Mouse (Mus musculus) limb, embryonic 13.5 days (tissue): ENCODE measurements around the gene Nufip1. TPM values are rescaled to one million over a fixed set of nuclear protein-coding genes. Genes with fewer than 3 reads are reported as not detected.

Experiments
- ATAC-seq: fragments of 200-750 bp; cut with Nextera tagmentation; 2 replicates; pipeline ENCODE4 v1.8.0; 2017; ENCODE audit warnings: low read depth, moderate number of reproducible peaks, moderate TSS enrichment; ENCODE audit not compliant: low FRiP score
- H3K27ac ChIP-seq: fragments of 300-500 bp; sonication (generic); 2 replicates; pipeline ENCODE4 v1.5.1; 2015; ENCODE audit warnings: inconsistent platforms, mild to moderate bottlenecking, moderate library complexity
- H3K27me3 ChIP-seq: fragments of 300-500 bp; sonication (generic); 2 replicates; pipeline ENCODE4 v1.6.1; 2015; ENCODE audit warnings: mild to moderate bottlenecking, inconsistent platforms
- H3K36me3 ChIP-seq: fragments of 300-500 bp; sonication (generic); 2 replicates; pipeline ENCODE4 v1.6.1; 2015; ENCODE audit warnings: inconsistent platforms, mild to moderate bottlenecking, moderate library complexity
- H3K4me1 ChIP-seq: fragments of 300-500 bp; sonication (generic); 2 replicates; pipeline ENCODE4 v1.6.1; 2015; ENCODE audit warnings: inconsistent platforms
- H3K4me2 ChIP-seq: fragments of 300-500 bp; sonication (generic); replicated peaks from 2 replicates; pipeline ENCODE4 v1.6.1; 2015; ENCODE audit warnings: inconsistent platforms, mild to moderate bottlenecking, moderate library complexity
- H3K4me3 ChIP-seq: fragments of 300-500 bp; sonication (generic); 2 replicates; pipeline ENCODE4 v1.5.1; 2015; ENCODE audit warnings: moderate library complexity, mild to moderate bottlenecking, inconsistent platforms
- H3K9ac ChIP-seq: fragments of 300-500 bp; sonication (generic); 2 replicates; pipeline ENCODE4 v1.6.1; 2015; ENCODE audit warnings: mild to moderate bottlenecking, inconsistent platforms
- H3K9me3 ChIP-seq: fragments of 300-500 bp; sonication (generic); 2 replicates; pipeline ENCODE4 v1.6.1; 2016; ENCODE audit warnings: inconsistent platforms
- WGBS: fragments of 180-500 bp; shearing (Covaris S2); methylation state at CpG from one replicate; pipeline ENCODE4 v1.1.7; 2015; 5-methylcytosine and 5-hydroxymethylcytosine counted together
- polyA plus RNA-seq: library from polyadenylated mRNA; unstranded; fragments of >200 nt; fragmentation: Nextera tagmentation; extraction: Ambion mirVana; gene quantifications from 2 replicates; pipeline ENCODE4 v1.2.1, GENCODE M21; 2015

Nufip1 gene
- polyA plus RNA-seq, 1 experiment from 2014 or later, result 18.5 TPM

DNA sequence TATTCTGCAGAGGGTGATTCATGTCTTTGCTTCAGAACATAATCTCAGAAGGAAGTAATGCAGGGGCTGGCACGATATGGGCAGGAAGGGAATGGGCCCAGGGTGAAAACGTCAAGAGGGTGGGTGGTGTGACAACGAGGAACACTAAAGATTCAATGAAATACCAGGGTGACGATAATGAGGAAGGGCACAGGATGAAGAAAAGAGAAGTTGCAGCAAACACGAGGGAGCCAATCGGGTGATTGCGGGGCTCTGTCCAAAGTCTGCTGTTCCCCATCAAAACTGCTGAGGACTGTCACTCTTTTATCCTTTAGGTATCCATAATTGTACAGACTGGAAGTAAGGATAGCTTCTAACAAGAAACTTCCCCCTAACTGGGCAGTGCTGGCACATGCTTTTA, 13.4 kb upstream of the Nufip1 start:
- no peaks in the 10 kb centered on the region for H3K4me1 ChIP-seq
- H3K9ac ChIP-seq, result no peak overlapping the region
- 92% methylated on average over 7 of the region's 7 CpGs for WGBS
- no peaks in the 10 kb centered on the region for H3K27me3 ChIP-seq
- no peak overlapping the region for H3K27ac ChIP-seq
- peaks cover 79% of the 10 kb centered on the region for H3K36me3 ChIP-seq
- no peak overlapping the region for H3K4me2 ChIP-seq
- ATAC-seq, result no peak
- no peak overlapping the region for H3K4me3 ChIP-seq
- H3K9me3 ChIP-seq, result no peaks in the 10 kb centered on the region

DNA sequence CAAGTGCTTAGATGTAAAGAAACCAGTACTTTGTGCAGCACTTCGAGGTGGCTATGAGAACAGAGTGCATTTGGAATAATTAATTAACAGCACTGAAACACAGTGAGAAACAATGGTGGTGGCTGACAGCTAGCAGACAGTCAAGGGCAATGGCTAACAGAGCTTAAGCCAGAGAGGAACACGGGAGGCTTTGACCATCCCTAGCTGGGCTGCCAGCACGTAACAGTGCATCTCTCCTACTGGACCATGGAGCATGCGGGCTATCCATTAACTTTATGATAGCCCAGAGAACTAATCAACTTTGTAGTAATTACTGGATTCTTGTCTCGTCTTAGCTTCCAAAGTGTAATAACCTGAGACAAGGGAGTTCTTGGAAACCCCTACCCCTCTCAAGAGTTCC, 12.9 kb upstream of the Nufip1 start:
- WGBS, result 87% methylated on average over 5 of the region's 5 CpGs
- H3K9ac ChIP-seq, result no peak overlapping the region
- ATAC-seq, result no peak
- H3K27ac ChIP-seq, result no peak overlapping the region
- H3K9me3 ChIP-seq, result no peaks in the 10 kb centered on the region
- no peaks in the 10 kb centered on the region for H3K27me3 ChIP-seq
- no peaks in the 10 kb centered on the region for H3K4me1 ChIP-seq
- no peak overlapping the region for H3K4me2 ChIP-seq
- H3K4me3 ChIP-seq, result no peak overlapping the region
- H3K36me3 ChIP-seq, result peaks cover 76% of the 10 kb centered on the region

DNA sequence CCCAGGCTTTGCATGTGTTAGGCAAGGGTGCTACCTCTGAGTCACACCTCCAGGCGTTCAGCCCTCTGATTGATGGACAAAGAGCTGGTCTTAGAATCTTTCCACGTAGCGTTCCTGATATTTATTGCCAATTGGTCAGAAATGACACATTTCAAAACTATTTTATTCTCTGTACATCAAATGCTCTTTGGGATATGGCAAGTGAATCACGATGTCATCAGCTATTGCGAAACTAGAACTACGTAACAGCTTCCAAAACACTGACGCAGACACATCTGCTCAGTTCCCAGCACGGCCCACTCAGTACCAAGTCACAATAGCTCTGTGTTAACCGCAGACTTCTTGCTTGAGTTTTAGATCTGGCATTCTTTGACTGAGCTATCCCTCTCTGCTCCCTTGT, 11.1 kb upstream of the Nufip1 start:
- no peak overlapping the region for H3K4me2 ChIP-seq
- no peaks in the 10 kb centered on the region for H3K27me3 ChIP-seq
- no peaks in the 10 kb centered on the region for H3K4me1 ChIP-seq
- no peak for ATAC-seq
- WGBS, result 93% methylated on average over 9 of the region's 9 CpGs
- no peak overlapping the region for H3K9ac ChIP-seq
- H3K4me3 ChIP-seq, result no peak overlapping the region
- H3K9me3 ChIP-seq, result no peaks in the 10 kb centered on the region
- peaks cover 74% of the 10 kb centered on the region for H3K36me3 ChIP-seq
- H3K27ac ChIP-seq, result no peak overlapping the region

DNA sequence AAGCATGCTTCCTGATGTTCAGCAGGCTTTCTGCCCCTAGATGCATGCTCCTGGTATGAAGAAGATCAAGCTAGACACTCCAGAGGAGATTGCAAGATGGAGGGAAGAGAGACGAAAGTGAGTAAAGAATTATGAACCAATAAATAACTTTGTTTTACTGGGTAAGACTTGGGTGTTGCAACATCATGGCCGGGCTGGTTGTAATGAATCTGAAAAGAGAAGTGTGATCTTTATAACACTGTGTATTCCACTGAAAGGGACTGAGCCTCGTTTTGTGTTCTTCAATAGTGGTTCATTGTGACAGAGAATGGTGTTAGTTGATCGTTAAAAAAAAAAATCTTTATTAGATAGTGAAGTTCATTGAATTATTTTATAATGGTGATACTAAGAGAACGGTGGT, 5.1 kb downstream of the Nufip1 start:
- Histone ChIP-seq H3K4me2 (no peak overlapping the region), H3K9ac (no peak overlapping the region), H3K27me3 (no peaks in the 10 kb centered on the region), H3K4me1 (peaks cover 12% of the 10 kb centered on the region), H3K36me3 (peaks cover 62% of the 10 kb centered on the region), H3K27ac (no peak overlapping the region), H3K9me3 (no peaks in the 10 kb centered on the region), H3K4me3 (no peak overlapping the region)
- no peak for ATAC-seq
- WGBS, result 83% methylated on average over 5 of the region's 5 CpGs

DNA sequence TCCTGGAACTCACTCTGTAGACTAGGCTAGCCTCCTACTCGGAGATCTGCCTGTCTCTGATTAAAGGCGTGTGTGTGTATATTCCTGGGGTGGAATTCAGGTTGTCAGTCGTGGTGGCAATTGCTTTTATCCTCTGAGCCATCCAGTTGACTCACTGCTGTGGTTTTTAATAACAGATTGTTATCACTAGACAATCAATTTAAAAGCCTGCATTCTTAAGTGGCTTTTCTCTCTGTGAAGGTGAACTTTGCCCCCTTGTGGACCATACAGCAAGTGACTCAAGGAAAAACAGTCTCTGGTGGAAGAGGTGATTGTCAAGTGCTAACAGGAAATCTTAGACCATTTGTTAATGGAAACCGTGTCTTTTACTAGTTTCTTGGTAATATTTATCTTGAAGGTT, 8.3 kb downstream of the Nufip1 start:
- H3K27me3 ChIP-seq, result no peaks in the 10 kb centered on the region
- no peaks in the 10 kb centered on the region for H3K9me3 ChIP-seq
- no peak overlapping the region for H3K4me2 ChIP-seq
- WGBS, result 74% methylated on average over 4 of the region's 4 CpGs
- no peak overlapping the region for H3K27ac ChIP-seq
- H3K9ac ChIP-seq, result no peak overlapping the region
- H3K4me1 ChIP-seq, result no peaks in the 10 kb centered on the region
- H3K36me3 ChIP-seq, result peaks cover 84% of the 10 kb centered on the region
- no peak for ATAC-seq
- H3K4me3 ChIP-seq, result no peak overlapping the region

DNA sequence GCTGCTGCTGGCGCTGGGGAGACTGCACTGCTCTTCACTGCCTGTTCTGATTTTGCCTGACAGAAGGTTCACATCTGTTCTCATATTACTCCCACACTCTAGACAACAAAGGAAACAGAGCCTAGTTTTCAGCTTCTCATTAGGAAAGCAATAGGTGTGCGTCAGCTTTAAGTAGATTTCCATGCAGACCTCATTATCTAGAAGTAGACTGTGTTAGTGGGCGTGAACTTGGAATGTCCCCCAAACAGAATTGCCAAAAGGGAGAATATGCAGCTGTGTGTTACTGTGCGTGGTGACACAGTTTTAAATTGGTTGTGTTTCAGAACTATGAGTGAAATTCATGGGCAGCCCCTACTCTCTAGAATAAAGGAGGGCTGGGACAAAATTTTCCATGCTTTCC, 9.8 kb downstream of the Nufip1 start:
- WGBS, result 80% methylated on average over 4 of the region's 4 CpGs
- Histone ChIP-seq H3K9ac (no peak overlapping the region), H3K4me1 (no peaks in the 10 kb centered on the region), H3K9me3 (no peaks in the 10 kb centered on the region), H3K36me3 (peaks cover 84% of the 10 kb centered on the region), H3K27ac (no peak overlapping the region), H3K4me2 (no peak overlapping the region), H3K27me3 (no peaks in the 10 kb centered on the region), H3K4me3 (no peak overlapping the region)
- ATAC-seq, result no peak

DNA sequence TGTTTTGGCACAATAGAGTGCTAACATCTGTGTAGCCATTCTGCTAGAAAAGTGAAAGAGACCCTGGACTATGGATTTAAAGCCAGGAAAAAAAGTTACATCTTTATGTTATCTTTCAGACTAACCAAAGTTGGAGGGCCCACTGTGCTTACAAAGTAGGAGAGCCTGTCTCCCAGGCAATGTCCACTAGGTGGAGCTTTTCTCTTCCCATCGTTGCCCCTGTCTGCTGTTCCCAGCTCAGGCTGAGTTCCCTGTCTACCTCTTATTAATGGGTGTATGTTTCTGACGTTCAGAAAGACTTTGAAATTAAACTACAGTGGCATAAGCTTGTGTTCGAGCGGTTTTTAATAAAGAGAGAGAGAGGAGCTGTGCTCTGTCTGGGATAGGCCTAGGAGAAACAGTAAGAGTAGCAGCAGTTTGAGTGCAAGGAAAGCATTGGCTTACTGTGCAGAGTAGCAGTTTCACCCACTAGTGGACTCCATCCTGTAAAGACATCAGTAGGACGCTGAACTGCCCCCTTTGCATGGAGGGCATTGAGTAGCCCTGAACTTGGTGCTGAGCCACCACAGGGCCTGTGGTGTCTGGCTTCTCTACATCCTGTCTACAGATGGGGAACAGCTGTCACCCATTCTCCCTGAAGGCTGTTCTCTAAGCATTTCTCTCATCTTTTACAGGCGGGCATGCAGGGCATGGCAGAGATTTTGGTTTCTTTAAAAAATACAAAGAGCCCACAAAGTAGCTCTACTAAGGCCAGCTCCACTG, 11.4 kb downstream of the Nufip1 start:
- no peaks in the 10 kb centered on the region for H3K4me1 ChIP-seq
- no peak overlapping the region for H3K9ac ChIP-seq
- no peaks in the 10 kb centered on the region for H3K9me3 ChIP-seq
- H3K4me3 ChIP-seq, result no peak overlapping the region
- no peaks in the 10 kb centered on the region for H3K27me3 ChIP-seq
- no peak overlapping the region for H3K27ac ChIP-seq
- H3K36me3 ChIP-seq, result peaks cover 85% of the 10 kb centered on the region
- WGBS, result 60% methylated on average over 6 of the region's 6 CpGs
- ATAC-seq, result no peak; the same call in 1 of the 2 replicates
- H3K4me2 ChIP-seq, result no peak overlapping the region

DNA sequence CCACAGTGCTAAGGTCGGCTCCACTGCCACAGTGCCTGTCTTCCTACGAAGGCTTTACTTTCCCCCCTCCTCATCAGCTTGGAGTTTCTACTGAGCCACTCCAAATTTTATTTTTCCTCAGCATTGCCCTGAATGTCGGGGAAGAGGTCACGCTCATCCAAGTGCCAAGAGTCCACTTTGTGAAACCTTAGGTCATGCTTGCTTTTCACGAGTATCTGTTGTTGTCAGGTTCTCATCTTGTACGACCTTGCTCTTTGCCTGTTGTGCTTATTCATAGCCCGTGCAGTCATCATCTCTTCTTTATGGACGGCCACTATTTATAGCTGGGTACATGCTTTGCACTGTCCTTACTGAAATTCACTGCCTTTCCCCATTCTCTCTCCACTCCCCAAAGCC, 12.0 kb downstream of the Nufip1 start:
- WGBS, result 87% methylated on average over 8 of the region's 8 CpGs
- no peak overlapping the region for H3K9ac ChIP-seq
- no peak overlapping the region for H3K4me3 ChIP-seq
- H3K27ac ChIP-seq, result no peak overlapping the region
- no peaks in the 10 kb centered on the region for H3K4me1 ChIP-seq
- peaks cover 85% of the 10 kb centered on the region for H3K36me3 ChIP-seq
- no peaks in the 10 kb centered on the region for H3K9me3 ChIP-seq
- no peak for ATAC-seq
- no peak overlapping the region for H3K4me2 ChIP-seq
- H3K27me3 ChIP-seq, result no peaks in the 10 kb centered on the region

DNA sequence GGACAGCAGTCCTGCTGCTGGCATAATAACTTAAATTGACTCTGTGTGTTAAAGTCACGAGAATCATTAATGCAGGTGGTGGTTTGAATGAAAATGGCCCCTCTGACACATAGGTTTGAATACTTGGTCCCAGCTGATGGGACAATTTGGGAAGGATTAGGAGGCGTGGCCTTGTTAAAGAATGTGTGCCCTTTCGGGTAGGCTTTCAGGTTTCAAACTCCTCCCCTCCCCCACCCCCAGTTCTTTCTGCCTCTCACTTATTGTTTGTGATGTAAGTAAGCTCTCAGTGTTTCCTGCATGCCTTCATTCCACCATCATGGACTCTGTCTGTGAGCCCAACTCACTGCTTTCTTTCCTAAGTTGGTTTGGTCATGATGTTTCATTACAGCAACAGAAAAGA, 16.6 kb downstream of the Nufip1 start:
- no peak for ATAC-seq

DNA sequence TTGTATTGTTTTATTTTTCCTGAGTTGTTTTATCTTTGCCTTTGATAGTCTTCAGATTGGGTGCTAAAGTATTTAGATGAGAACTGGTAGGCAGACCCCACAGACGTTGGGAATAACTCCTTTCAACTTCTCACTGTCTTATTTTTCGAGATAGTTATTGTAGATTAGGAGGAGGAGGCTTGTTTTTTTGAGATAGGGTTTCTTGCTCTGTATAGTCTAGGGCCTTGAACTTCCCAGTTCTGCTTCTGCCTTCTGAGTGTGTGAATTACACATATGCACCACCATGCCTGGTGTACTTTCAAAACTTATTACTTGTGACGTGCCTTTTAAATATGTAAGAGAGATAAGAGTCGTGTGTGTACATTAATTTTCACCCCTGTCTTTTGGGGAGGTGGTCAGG, 17.5 kb downstream of the Nufip1 start:
- Histone ChIP-seq H3K4me1 (no peaks in the 10 kb centered on the region), H3K4me2 (no peak overlapping the region), H3K9me3 (no peaks in the 10 kb centered on the region), H3K27ac (no peak overlapping the region), H3K4me3 (no peak overlapping the region), H3K27me3 (no peaks in the 10 kb centered on the region), H3K9ac (no peak overlapping the region), H3K36me3 (peaks cover 88% of the 10 kb centered on the region)
- no peak for ATAC-seq
- WGBS, result 84% methylated on average over 4 of the region's 4 CpGs

More for the DNA sequence above, 16.6 kb downstream of the Nufip1 start:
- no peaks in the 10 kb centered on the region for H3K9me3 ChIP-seq
- peaks cover 88% of the 10 kb centered on the region for H3K36me3 ChIP-seq
- no peak overlapping the region for H3K27ac ChIP-seq
- no peak overlapping the region for H3K4me3 ChIP-seq
- H3K27me3 ChIP-seq, result no peaks in the 10 kb centered on the region
- H3K4me2 ChIP-seq, result no peak overlapping the region
- 83% methylated on average over 3 of the region's 3 CpGs for WGBS
- H3K4me1 ChIP-seq, result no peaks in the 10 kb centered on the region
- H3K9ac ChIP-seq, result no peak overlapping the region

DNA sequence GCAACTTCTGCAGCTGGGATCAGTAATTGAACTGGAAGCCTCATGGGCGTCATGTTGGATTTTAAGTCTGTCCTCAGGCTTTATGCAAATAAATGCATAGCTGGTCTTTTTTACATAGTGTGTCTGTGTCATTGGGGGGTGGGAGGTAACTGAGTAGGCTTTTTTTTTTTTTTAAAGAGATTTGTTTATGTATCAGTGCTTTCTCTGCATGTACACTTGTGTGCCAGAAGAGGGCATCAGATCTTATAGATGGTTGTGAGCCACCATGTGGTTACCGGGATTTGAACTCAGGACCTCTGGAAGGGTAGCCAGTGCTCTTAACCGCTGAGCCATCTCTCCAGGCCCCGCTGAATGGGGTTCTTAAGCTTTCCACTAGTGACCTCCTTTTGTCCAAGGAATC, 24.3 kb downstream of the Nufip1 start:
- Histone ChIP-seq H3K4me3 (no peak overlapping the region), H3K4me2 (no peak overlapping the region), H3K9me3 (no peaks in the 10 kb centered on the region), H3K9ac (no peak overlapping the region), H3K27ac (no peak overlapping the region), H3K27me3 (no peaks in the 10 kb centered on the region), H3K36me3 (peaks cover 63% of the 10 kb centered on the region), H3K4me1 (no peaks in the 10 kb centered on the region)
- WGBS, result 92% methylated on average over 4 of the region's 4 CpGs
- no peak for ATAC-seq

DNA sequence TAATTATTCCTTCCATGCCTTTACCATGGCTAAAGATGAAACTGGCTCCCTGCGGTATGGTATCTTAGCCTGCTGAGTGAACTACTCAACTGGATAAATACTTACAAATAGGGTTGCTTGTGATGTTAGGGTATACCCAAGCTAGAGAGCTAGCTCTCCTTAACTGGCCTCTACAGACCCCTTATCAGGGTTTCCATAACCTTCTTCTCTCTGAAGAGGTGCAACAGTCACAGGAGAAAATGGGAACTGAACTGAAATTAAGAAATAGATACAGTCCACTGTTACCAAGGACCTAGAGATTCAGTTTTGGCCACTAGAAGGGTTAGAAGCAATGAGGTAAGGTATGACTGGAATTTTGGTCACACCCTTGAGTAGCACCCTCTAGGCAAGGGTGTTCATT, 34.6 kb downstream of the Nufip1 start:
- Histone ChIP-seq H3K4me1 (peaks cover 5% of the 10 kb centered on the region), H3K9me3 (no peaks in the 10 kb centered on the region), H3K4me2 (no peak overlapping the region), H3K36me3 (no peaks in the 10 kb centered on the region), H3K27ac (no peak overlapping the region), H3K4me3 (no peak overlapping the region), H3K9ac (no peak overlapping the region), H3K27me3 (no peaks in the 10 kb centered on the region)
- 85% methylated on average over 1 of the region's 1 CpGs for WGBS
- no peak for ATAC-seq

DNA sequence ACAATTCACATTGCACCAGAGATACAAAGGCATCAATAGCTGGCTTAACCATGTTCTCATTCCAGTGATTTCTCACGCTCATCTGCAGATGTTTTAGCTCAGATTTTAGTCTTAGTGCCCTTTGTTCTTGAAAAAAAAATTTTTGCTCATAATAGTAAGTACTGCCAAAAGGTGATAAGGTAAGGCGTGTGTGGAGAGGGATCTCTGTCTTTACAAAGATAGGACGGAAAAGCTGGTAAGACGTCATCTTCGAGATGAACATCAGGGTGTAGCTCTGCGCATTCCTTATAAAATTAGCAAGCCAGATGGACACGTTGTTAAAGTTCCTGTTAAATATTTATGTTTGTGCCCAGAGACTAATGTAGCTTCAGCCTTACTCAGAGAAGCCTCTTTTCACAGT, 35.2 kb downstream of the Nufip1 start:
- Histone ChIP-seq H3K4me2 (no peak overlapping the region), H3K4me3 (no peak overlapping the region), H3K27ac (no peak overlapping the region), H3K4me1 (peaks cover 11% of the 10 kb centered on the region), H3K9ac (no peak overlapping the region), H3K36me3 (no peaks in the 10 kb centered on the region), H3K27me3 (no peaks in the 10 kb centered on the region), H3K9me3 (no peaks in the 10 kb centered on the region)
- 56% methylated on average over 7 of the region's 7 CpGs for WGBS
- ATAC-seq, result no peak
